Mouse (Mus musculus): Measurements from ENCODE around the gene Dynlrb2. TPM values are rescaled to one million over a fixed set of nuclear protein-coding genes. Genes with fewer than 3 reads are reported as not detected.

Gene Dynlrb2
- total and polyA plus RNA-seq, 3 experiments, result not detected

- H3K79me2 ChIP-seq (replicated peaks; ENCODE audit: control insufficient read depth, extremely low read depth, insufficient read depth, poor library complexity, severe bottlenecking), result no peaks in the 10 kb centered on the region
- dilution Hi-C loops (cut with MboI; ENCODE audit: extremely low pct_ligation_motif_present, extremely low pct_unique_long_range_greater_than_20kb, low sequenced_read_pairs), result no loop called here
- no peak overlapping the region for H3K9ac ChIP-seq (ENCODE audit: insufficient read depth, low read depth)
- no peak overlapping the region for H3K27ac ChIP-seq (ENCODE audit: insufficient read depth, low read depth)
- no peaks in the 10 kb centered on the region for H3K36me3 ChIP-seq (replicated peaks in 1 of 2; ENCODE audit: control insufficient read depth in 1 of 2, insufficient read depth in 1 of 2, low read length in 1 of 2)
- no peak for TF ChIP-seq USF1 (IDR thresholded peaks at IDR 0.05; ENCODE audit: low read depth, low read length)
- TF ChIP-seq NRF1 (IDR thresholded peaks at IDR 0.05; ENCODE audit: low read depth, low read length), result no peak
- no peak for TF ChIP-seq JUND (conservative IDR thresholded peaks at IDR 0.05; ENCODE audit: low read depth, low read length)
- no peak for TF ChIP-seq CHD2 (IDR thresholded peaks at IDR 0.05; ENCODE audit: low read length)
- no peak for TF ChIP-seq CHD1 (IDR thresholded peaks at IDR 0.05; ENCODE audit: low read depth, low read length)
- TF ChIP-seq CTCF (conservative IDR thresholded peaks at IDR 0.05 in 1 of 2, IDR thresholded peaks at IDR 0.05 in 1 of 2; ENCODE audit: low read depth in 2 of 2, low read length in 2 of 2), result no peak
- TF ChIP-seq MAX (IDR thresholded peaks at IDR 0.05; ENCODE audit: low read length), result no peak
- TF ChIP-seq MYC (IDR thresholded peaks at IDR 0.05; ENCODE audit: low read depth, low read length), result no peak
- no peak for TF ChIP-seq MXI1 (IDR thresholded peaks at IDR 0.05; ENCODE audit: low read depth, low read length)
- no peak for TF ChIP-seq HCFC1 (IDR thresholded peaks at IDR 0.05; ENCODE audit: low read depth, low read length)
- TF ChIP-seq JUN (IDR thresholded peaks at IDR 0.05; ENCODE audit: insufficient read depth, low read depth, low read length), result no peak
- TF ChIP-seq RAD21 (IDR thresholded peaks at IDR 0.05; ENCODE audit: low read depth, low read length), result no peak
- no peak for TF ChIP-seq NELFE (IDR thresholded peaks at IDR 0.05; ENCODE audit: low read depth, low read length)
- DNase-seq (ENCODE audit: extremely low read depth), result no peak
- H3K4me3 ChIP-seq (replicated peaks in 1 of 3; ENCODE audit: low read depth in 2 of 3, low read length in 2 of 3, poor library complexity in 1 of 3), result no peak overlapping the region
- H3K9me3 ChIP-seq (replicated peaks; ENCODE audit: low read length), result no peaks in the 10 kb centered on the region
- H3K4me2 ChIP-seq (ENCODE audit: insufficient read depth, low read depth, poor library complexity, severe bottlenecking), result no peak overlapping the region
- in situ Hi-C loops (cut with MboI; ENCODE audit: low pct_ligation_motif_present, low pct_unique_long_range_greater_than_20kb, low sequenced_read_pairs), result no loop called here
- H3K27me3 ChIP-seq (replicated peaks), result no peaks in the 10 kb centered on the region
- H3K4me1 ChIP-seq (ENCODE audit: control insufficient read depth in 1 of 2, insufficient read depth in 2 of 2), result peaks cover 7 to 27% of the 10 kb centered on the region in 2 experiments
These were observed 4.5 kb downstream of the Dynlrb2 start for GRCm38 (mm10) chr8:116509247-116509646.

GRCm38 (mm10) chr8:116519676-116520075 lies 14.9 kb downstream of the Dynlrb2 start:
- H3K4me1 ChIP-seq (ENCODE audit: control insufficient read depth in 1 of 2, insufficient read depth in 2 of 2), result no peaks in the 10 kb centered on the region

More at GRCm38 (mm10) chr8:116519676-116520075, 14.9 kb downstream of the Dynlrb2 start:
- H3K9me3 ChIP-seq (replicated peaks; ENCODE audit: low read length), result peaks cover 25% of the 10 kb centered on the region
- no peak for TF ChIP-seq ETS1 (conservative IDR thresholded peaks at IDR 0.05; ENCODE audit: low read depth, low read length)
- no peak for TF ChIP-seq JUND (conservative IDR thresholded peaks at IDR 0.05; ENCODE audit: low read depth, low read length)
- TF ChIP-seq USF2 (conservative IDR thresholded peaks at IDR 0.05; ENCODE audit: low read depth, low read length), result no peak
- TF ChIP-seq POLR2AphosphoS2 (IDR thresholded peaks at IDR 0.05; ENCODE audit: low read depth, low read length), result no peak
- no peak for TF ChIP-seq SMC3 (IDR thresholded peaks at IDR 0.05; ENCODE audit: low read depth, low read length)
- TF ChIP-seq CHD2 (IDR thresholded peaks at IDR 0.05; ENCODE audit: low read length), result no peak
- TF ChIP-seq ZMIZ1 (IDR thresholded peaks at IDR 0.05; ENCODE audit: low read depth, low read length), result no peak
- no peak for TF ChIP-seq EP300 (IDR thresholded peaks at IDR 0.05; ENCODE audit: low read length)
- TF ChIP-seq ZKSCAN1 (IDR thresholded peaks at IDR 0.05; ENCODE audit: borderline replicate concordance, low read depth, low read length), result no peak
- no peak overlapping the region for H3K27ac ChIP-seq (ENCODE audit: insufficient read depth, low read depth)
- H3K27me3 ChIP-seq (replicated peaks), result no peaks in the 10 kb centered on the region
- H3K36me3 ChIP-seq (replicated peaks in 1 of 2; ENCODE audit: control insufficient read depth in 1 of 2, insufficient read depth in 1 of 2, low read length in 1 of 2), result no peaks in the 10 kb centered on the region
- H3K4me2 ChIP-seq (ENCODE audit: insufficient read depth, low read depth, poor library complexity, severe bottlenecking), result no peak overlapping the region
- no peak for DNase-seq (ENCODE audit: extremely low read depth)
- no peak overlapping the region for H3K9ac ChIP-seq (ENCODE audit: insufficient read depth, low read depth)
- H3K4me3 ChIP-seq (replicated peaks in 1 of 3; ENCODE audit: low read depth in 2 of 3, low read length in 2 of 3, poor library complexity in 1 of 3), result no peak overlapping the region
- dilution Hi-C loops (cut with MboI; ENCODE audit: extremely low pct_ligation_motif_present, extremely low pct_unique_long_range_greater_than_20kb, low sequenced_read_pairs) (no loop called here), in situ Hi-C loops (cut with MboI; ENCODE audit: low pct_ligation_motif_present, low pct_unique_long_range_greater_than_20kb, low sequenced_read_pairs) (no loop called here)
- H3K79me2 ChIP-seq (replicated peaks; ENCODE audit: control insufficient read depth, extremely low read depth, insufficient read depth, poor library complexity, severe bottlenecking), result no peaks in the 10 kb centered on the region

Measured in CH12.LX (cell line).